Mouse (Mus musculus) hindbrain, postnatal 0 days (tissue): ENCODE measurements around the gene Rps29. TPM values are rescaled to one million over a fixed set of nuclear protein-coding genes. Genes with fewer than 3 reads are reported as not detected.

Source experiments
- ATAC-seq: fragments of 200-750 bp; cut with Nextera tagmentation; 2 replicates; pipeline ENCODE4 v1.8.0; 2017; ENCODE audit warnings: mild to moderate bottlenecking, moderate TSS enrichment, moderate library complexity
- DNase-seq: peaks from one replicate; pipeline ENCODE4 v3.0.0-alpha.2; 2015; ENCODE audit warnings: low spot score
- H3K27ac ChIP-seq: fragments of 300-500 bp; sonication (generic); 2 replicates; pipeline ENCODE4 v1.5.1; 2014; ENCODE audit warnings: mild to moderate bottlenecking
- H3K27me3 ChIP-seq: fragments of 300-500 bp; sonication (generic); 2 replicates; pipeline ENCODE4 v1.6.1; 2014; ENCODE audit warnings: low read length, mixed read lengths; ENCODE audit not compliant: insufficient read depth
- H3K36me3 ChIP-seq: fragments of 300-500 bp; sonication (generic); 2 replicates; pipeline ENCODE4 v1.6.1; 2014; ENCODE audit warnings: low read length, mixed read lengths; ENCODE audit not compliant: insufficient read depth
- H3K4me1 ChIP-seq: fragments of 300-500 bp; sonication (generic); 2 replicates; pipeline ENCODE4 v1.6.1; 2014; ENCODE audit warnings: antibody characterized with exemption, low read length, mixed read lengths; ENCODE audit not compliant: insufficient read depth
- H3K4me2 ChIP-seq: fragments of 300-500 bp; sonication (generic); 2 replicates; pipeline ENCODE4 v1.6.1; 2014; ENCODE audit warnings: low read depth, mild to moderate bottlenecking, low read length, moderate library complexity, mixed read lengths
- H3K4me3 ChIP-seq: fragments of 300-500 bp; sonication (generic); 2 replicates; pipeline ENCODE4 v1.5.1; 2014; ENCODE audit warnings: low read length
- H3K9ac ChIP-seq: fragments of 300-500 bp; sonication (generic); replicated peaks from 2 replicates; pipeline ENCODE4 v1.6.1; 2014; ENCODE audit warnings: mild to moderate bottlenecking, low read length, moderate library complexity, mixed read lengths
- H3K9me3 ChIP-seq: fragments of 300-500 bp; sonication (generic); 2 replicates; pipeline ENCODE4 v1.6.1; 2016; ENCODE audit warnings: low read length, mixed read lengths
- CTCF ChIP-seq: IDR thresholded peaks from 2 replicates; pipeline ENCODE4 v1.5.1; 2016; ENCODE audit warnings: antibody characterized with exemption, control low read depth, low read depth
- WGBS: fragments of 180-500 bp; shearing (Covaris S2); extraction: QIAGEN DNeasy Blood & Tissue Kit; methylation state at CpG from one replicate; pipeline ENCODE4 v1.1.7; 2014; 5-methylcytosine and 5-hydroxymethylcytosine counted together
- microRNA-seq, 2 experiments: library from miRNA; unstranded; fragments of <30 nt; microRNA quantifications; one replicate each; pipeline ENCODE4; 2016
- polyA plus RNA-seq: library from polyadenylated mRNA; unstranded; fragments of >200 nt; fragmentation: Nextera tagmentation; extraction: Ambion mirVana; gene quantifications from 2 replicates; pipeline ENCODE4 v1.2.1, GENCODE M21; 2015
- total RNA-seq: library from RNA; depleted of rRNA; stranded (reverse); fragments of >200 nt; gene quantifications from 2 replicates; pipeline ENCODE4 v1.2.3, GENCODE M21; 2014; rRNA removed

The Rps29 gene
- total and polyA plus RNA-seq, 2 experiments from 2014 or later = 153 to 1,492 TPM

DNA sequence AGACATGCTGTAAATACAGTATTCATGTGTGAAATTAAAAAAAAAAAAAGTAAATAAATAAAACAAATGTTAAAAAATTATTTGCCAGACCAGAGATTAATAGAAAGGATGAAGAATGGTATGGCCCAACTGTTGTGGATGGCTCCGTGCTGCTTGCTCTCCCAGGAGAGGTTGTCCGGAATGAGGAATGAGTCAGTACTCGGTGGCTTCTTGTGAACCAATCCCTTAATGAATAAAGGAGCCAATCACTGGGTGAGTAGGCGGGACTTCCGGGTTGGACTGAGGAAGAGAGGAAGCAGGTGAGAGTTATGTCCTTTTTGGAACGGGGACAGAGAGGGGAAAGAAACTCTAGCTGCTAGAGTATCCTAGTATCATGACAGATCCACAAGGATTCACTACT lies 39.1 kb downstream of the Rps29 start:
- DNase-seq (no peak), ATAC-seq (no peak)
- Histone ChIP-seq H3K9ac (no peak overlapping the region), H3K4me2 (no peak overlapping the region), H3K27me3 (no peaks in the 10 kb centered on the region), H3K4me3 (no peak overlapping the region), H3K9me3 (no peaks in the 10 kb centered on the region), H3K4me1 (no peaks in the 10 kb centered on the region), H3K36me3 (no peaks in the 10 kb centered on the region), H3K27ac (no peak overlapping the region)
- 87% methylated on average over 6 of the region's 6 CpGs for WGBS
- no peak for TF ChIP-seq CTCF

Small RNAs within 50 kb of the gene (microRNA-seq; reads per million reads assigned to microRNA genes)
- gene Gm47287 (0 reads per million in 2 experiments), gene Gm47295 (0.88 to 1.1 reads per million in 2 experiments)

Other genes starting within 250 kb of the Rps29 start
- 0.37 and 0.86 TPM in 2 replicates for gene Lrr1, start 9.6 kb upstream of the Rps29 start, total RNA-seq
- 3.4 and 3.6 TPM in 2 replicates for gene Lrr1, start 9.6 kb upstream of the Rps29 start, polyA plus RNA-seq
- 80.6 and 99.1 TPM in 2 replicates for gene Rpl36al, start 24.9 kb upstream of the Rps29 start, total RNA-seq
- 417 and 430 TPM in 2 replicates for gene Rpl36al, start 24.9 kb upstream of the Rps29 start, polyA plus RNA-seq
- gene Mgat2, start 25.0 kb upstream of the Rps29 start, total RNA-seq = 64.6 and 71.1 TPM in 2 replicates
- gene Mgat2, start 25.0 kb upstream of the Rps29 start, polyA plus RNA-seq = 39.7 and 42.2 TPM in 2 replicates
- 2.0 and 4.7 TPM in 2 replicates for gene Gm49383, start 37.9 kb upstream of the Rps29 start, total RNA-seq
- gene Gm49383, start 37.9 kb upstream of the Rps29 start, polyA plus RNA-seq = 11.4 and 13.3 TPM in 2 replicates
- 5.1 and 5.2 TPM in 2 replicates for gene Dnaaf2, start 39.2 kb upstream of the Rps29 start, total RNA-seq
- 7.7 and 8.2 TPM in 2 replicates for gene Dnaaf2, start 39.2 kb upstream of the Rps29 start, polyA plus RNA-seq
- not detected in 2 replicates for gene Gm49384, start 45.1 kb upstream of the Rps29 start, total RNA-seq
- 7.1 and 8.3 TPM in 2 replicates for gene Gm49384, start 45.1 kb upstream of the Rps29 start, polyA plus RNA-seq
- gene Pole2, start 69.0 kb upstream of the Rps29 start, total RNA-seq = 4.1 and 4.4 TPM in 2 replicates
- 3.1 and 4.3 TPM in 2 replicates for gene Pole2, start 69.0 kb upstream of the Rps29 start, polyA plus RNA-seq
- gene Klhdc1, start 82.0 kb upstream of the Rps29 start, total RNA-seq = 3.9 and 6.5 TPM in 2 replicates
- 15.0 and 23.6 TPM in 2 replicates for gene Klhdc1, start 82.0 kb upstream of the Rps29 start, polyA plus RNA-seq
- 252 and 313 TPM in 2 replicates for gene Klhdc2, start 137.5 kb upstream of the Rps29 start, total RNA-seq
- 248 and 251 TPM in 2 replicates for gene Klhdc2, start 137.5 kb upstream of the Rps29 start, polyA plus RNA-seq
- gene Nemf, start 198.0 kb upstream of the Rps29 start, total RNA-seq = 24.9 and 34.3 TPM in 2 replicates
- gene Nemf, start 198.0 kb upstream of the Rps29 start, polyA plus RNA-seq = 69.7 and 78.2 TPM in 2 replicates
- gene Arf6, start 213.0 kb upstream of the Rps29 start, total RNA-seq = 112 and 132 TPM in 2 replicates
- gene Arf6, start 213.0 kb upstream of the Rps29 start, polyA plus RNA-seq = 41.6 and 43.5 TPM in 2 replicates
- not detected in 2 replicates for gene Gm9887, start 213.3 kb upstream of the Rps29 start, total RNA-seq
- 0.43 and 1.5 TPM in 2 replicates for gene Gm9887, start 213.3 kb upstream of the Rps29 start, polyA plus RNA-seq